Mouse (Mus musculus): Measurements from ENCODE around the gene Ap1m2. TPM values are rescaled to one million over a fixed set of nuclear protein-coding genes. Genes with fewer than 3 reads are reported as not detected.

Ap1m2 gene
- polyA plus RNA-seq, 1 experiment, result not detected

Other genes with a start within 250 kb of the Ap1m2 start
- not detected in 2 replicates for gene Zglp1, start 245.2 kb downstream of the Ap1m2 start, polyA plus RNA-seq (2012; ENCODE audit: insufficient read depth, insufficient read length, missing spikeins)
- 0.79 TPM in 1 of 2 replicates, not detected in the other for gene Gm49373, start 239.2 kb downstream of the Ap1m2 start, polyA plus RNA-seq (2012; ENCODE audit: insufficient read depth, insufficient read length, missing spikeins)
- 52.7 and 55.1 TPM in 2 replicates for gene Fdx1l, start 238.7 kb downstream of the Ap1m2 start, polyA plus RNA-seq (2012; ENCODE audit: insufficient read depth, insufficient read length, missing spikeins)
- not detected in 2 replicates for gene Gm38431, start 220.3 kb downstream of the Ap1m2 start, polyA plus RNA-seq (2012; ENCODE audit: insufficient read depth, insufficient read length, missing spikeins)
- gene Raver1, start 220.3 kb downstream of the Ap1m2 start, polyA plus RNA-seq (2012; ENCODE audit: insufficient read depth, insufficient read length, missing spikeins), result 15.5 and 16.4 TPM in 2 replicates
- gene Tyk2, start 181.1 kb downstream of the Ap1m2 start, polyA plus RNA-seq (2012; ENCODE audit: insufficient read depth, insufficient read length, missing spikeins), result 3.8 and 4.1 TPM in 2 replicates
- 70.4 and 78.0 TPM in 2 replicates for gene Cdc37, start 162.4 kb downstream of the Ap1m2 start, polyA plus RNA-seq (2012; ENCODE audit: insufficient read depth, insufficient read length, missing spikeins)
- gene Pde4a, start 146.6 kb downstream of the Ap1m2 start, polyA plus RNA-seq (2012; ENCODE audit: insufficient read depth, insufficient read length, missing spikeins), result 16.2 and 29.4 TPM in 2 replicates
- gene Keap1, start 73.0 kb downstream of the Ap1m2 start, polyA plus RNA-seq (2012; ENCODE audit: insufficient read depth, insufficient read length, missing spikeins), result 24.6 and 25.5 TPM in 2 replicates
- 2.1 and 3.6 TPM in 2 replicates for gene S1pr5, start 63.9 kb downstream of the Ap1m2 start, polyA plus RNA-seq (2012; ENCODE audit: insufficient read depth, insufficient read length, missing spikeins)
- gene Atg4d, start 47.0 kb downstream of the Ap1m2 start, polyA plus RNA-seq (2012; ENCODE audit: insufficient read depth, insufficient read length, missing spikeins), result 23.5 and 23.7 TPM in 2 replicates
- gene Kri1, start 24.4 kb downstream of the Ap1m2 start, polyA plus RNA-seq (2012; ENCODE audit: insufficient read depth, insufficient read length, missing spikeins), result 10.9 and 16.2 TPM in 2 replicates
- gene Cdkn2d, start 20.9 kb downstream of the Ap1m2 start, polyA plus RNA-seq (2012; ENCODE audit: insufficient read depth, insufficient read length, missing spikeins), result 11.1 and 13.5 TPM in 2 replicates
- gene Slc44a2, start 8.4 kb upstream of the Ap1m2 start, polyA plus RNA-seq (2012; ENCODE audit: insufficient read depth, insufficient read length, missing spikeins), result 9.0 and 9.6 TPM in 2 replicates
- 11.7 and 13.8 TPM in 2 replicates for gene Ilf3, start 55.5 kb upstream of the Ap1m2 start, polyA plus RNA-seq (2012; ENCODE audit: insufficient read depth, insufficient read length, missing spikeins)
- gene Qtrt1, start 99.5 kb upstream of the Ap1m2 start, polyA plus RNA-seq (2012; ENCODE audit: insufficient read depth, insufficient read length, missing spikeins), result 8.0 and 11.1 TPM in 2 replicates
- 39.0 and 48.4 TPM in 2 replicates for gene Dnm2, start 112.6 kb upstream of the Ap1m2 start, polyA plus RNA-seq (2012; ENCODE audit: insufficient read depth, insufficient read length, missing spikeins)
- 19.3 and 24.6 TPM in 2 replicates for gene Tmed1, start 197.9 kb upstream of the Ap1m2 start, polyA plus RNA-seq (2012; ENCODE audit: insufficient read depth, insufficient read length, missing spikeins)
- 2.1 and 2.6 TPM in 2 replicates for gene AB124611, start 213.8 kb upstream of the Ap1m2 start, polyA plus RNA-seq (2012; ENCODE audit: insufficient read depth, insufficient read length, missing spikeins)
- gene Carm1, start 234.6 kb upstream of the Ap1m2 start, polyA plus RNA-seq (2012; ENCODE audit: insufficient read depth, insufficient read length, missing spikeins), result 20.7 and 22.0 TPM in 2 replicates